Mouse (Mus musculus) cerebellum, postnatal 14 days (tissue): ENCODE data around the gene Mcemp1.
A peak's percentile ranks its signal among the peaks of the same experiment; 100 is the strongest.

ENCODE experiments used
- DNase-seq, 2 experiments: peaks; one replicate each; pipeline ENCODE4 v3.0.0; 2021; ENCODE audit warnings: mixed read lengths in 2 of 2

Gene Mcemp1

GRCm38 (mm10) chr8:3674671-3675070, 9.1 kb downstream of the Mcemp1 start:
- no peak for DNase-seq

- peak; percentile 96 to 98 for DNase-seq
These were observed 10.8 kb downstream of the Mcemp1 start, which contains the start of gene Trappc5 for GRCm38 (mm10) chr8:3676131-3676992. Gene Trappc5 (plus strand): TSS chr8:3676299.

GRCm38 (mm10) chr8:3676993-3677579, 11.5 kb downstream of the Mcemp1 start:
- peak; percentile 33 to 49 for DNase-seq

DNA sequence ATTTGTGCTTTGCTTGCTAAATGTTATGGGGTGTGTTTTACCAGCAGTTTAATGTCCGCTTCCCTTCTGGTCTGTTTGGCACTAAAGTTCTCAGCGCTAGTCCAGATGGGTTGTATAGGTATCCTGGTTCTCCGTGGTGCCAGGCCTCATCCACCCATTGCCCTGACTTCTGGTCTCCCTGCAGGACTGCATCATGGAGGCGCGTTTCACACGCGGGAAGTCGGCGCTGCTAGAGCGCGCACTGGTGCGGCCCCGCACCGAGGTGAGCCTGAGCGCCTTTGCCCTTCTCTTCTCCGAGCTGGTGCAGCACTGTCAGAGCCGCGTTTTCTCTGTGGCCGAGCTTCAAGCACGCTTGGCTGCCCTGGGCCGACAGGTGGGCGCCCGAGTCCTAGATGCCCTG, 13.3 kb downstream of the Mcemp1 start:
- DNase-seq, result no peak

DNA sequence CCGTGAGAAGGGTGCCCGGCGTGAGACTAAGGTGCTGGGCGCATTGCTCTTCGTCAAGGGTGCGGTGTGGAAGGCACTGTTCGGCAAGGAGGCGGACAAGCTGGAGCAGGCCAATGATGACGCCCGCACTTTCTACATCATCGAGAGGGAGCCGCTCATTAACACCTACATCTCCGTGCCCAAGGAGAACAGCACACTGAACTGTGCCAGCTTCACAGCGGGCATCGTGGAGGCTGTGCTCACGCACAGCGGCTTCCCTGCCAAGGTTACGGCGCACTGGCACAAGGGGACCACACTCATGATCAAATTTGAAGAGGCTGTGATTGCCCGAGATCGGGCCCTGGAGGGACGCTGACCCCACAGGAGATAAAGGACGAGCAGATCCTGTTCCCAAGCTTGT, 13.7 kb downstream of the Mcemp1 start:
- DNase-seq, result peak; percentile 62 to 69

GRCm38 (mm10) chr8:3679656-3680055, 14.1 kb downstream of the Mcemp1 start:
- peak; percentile 36 to 40 for DNase-seq

GRCm38 (mm10) chr8:3682435-3682834, 16.9 kb downstream of the Mcemp1 start:
- DNase-seq, result peak; percentile 63 to 68

GRCm38 (mm10) chr8:3683408-3684176, 18.0 kb downstream of the Mcemp1 start:
- peak; percentile 88 to 89 for DNase-seq

DNA sequence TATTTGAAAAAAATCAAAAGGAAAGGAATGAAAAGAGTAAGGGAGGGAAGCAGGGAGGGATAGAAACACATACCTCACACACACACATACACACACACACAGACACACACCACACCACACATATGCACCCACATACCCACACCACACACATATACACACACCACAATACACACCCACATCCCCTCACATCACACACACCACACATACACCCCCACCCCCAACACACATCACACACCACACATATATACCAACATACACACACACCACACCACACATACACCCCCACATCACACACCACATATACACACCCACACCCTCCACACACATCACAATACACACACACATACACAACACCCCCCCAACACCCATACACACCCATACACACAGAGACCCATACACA, 19.0 kb downstream of the Mcemp1 start:
- DNase-seq, result no peak

GRCm38 (mm10) chr8:3685422-3685821, 19.9 kb downstream of the Mcemp1 start:
- no peak for DNase-seq

DNA sequence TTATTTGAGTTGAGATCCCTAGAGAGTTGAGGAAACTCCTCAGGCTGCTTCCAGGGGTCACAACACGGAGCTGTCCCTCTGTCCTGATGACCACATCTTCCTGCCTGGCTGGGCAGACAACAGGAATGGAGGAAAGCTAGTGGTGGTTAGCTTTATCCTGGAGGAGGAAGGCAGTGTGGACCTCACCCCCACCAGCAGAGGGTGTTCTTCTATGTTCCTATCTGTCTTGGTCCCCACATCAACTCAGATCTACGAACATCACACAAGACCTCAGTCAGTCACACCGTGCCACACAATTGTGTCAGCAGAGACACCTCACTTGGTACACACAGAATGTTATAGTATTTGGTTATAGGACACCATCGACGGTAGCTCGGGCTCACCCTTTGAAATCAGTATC, 22.0 kb downstream of the Mcemp1 start:
- DNase-seq, result no peak

GRCm38 (mm10) chr8:3690774-3691173, 25.2 kb downstream of the Mcemp1 start:
- no peak for DNase-seq

DNA sequence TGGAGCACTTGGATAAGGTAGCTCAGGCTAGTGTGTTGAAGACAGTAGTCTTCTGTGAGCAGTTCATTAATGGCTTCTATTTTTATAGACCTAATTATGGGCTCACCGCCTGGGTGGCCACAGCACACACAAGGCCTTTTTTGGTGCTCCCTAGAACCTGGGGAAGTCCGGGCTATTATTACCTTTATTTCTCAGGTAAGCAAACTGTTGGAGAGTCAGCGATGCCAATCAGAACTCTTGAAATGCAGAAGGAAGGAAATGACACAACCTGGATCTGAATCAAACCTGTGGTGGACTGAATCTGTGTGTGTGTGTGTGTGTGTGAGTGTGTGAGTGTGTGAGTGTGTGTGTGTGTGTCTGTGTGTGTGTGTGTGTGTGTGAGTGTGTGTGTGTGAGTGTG, 28.6 kb downstream of the Mcemp1 start, which contains the start of gene Fcer2a:
Fcer2a (minus strand) TSS at position 55 of the 400 bp plus-strand sequence.
- no peak for DNase-seq

DNA sequence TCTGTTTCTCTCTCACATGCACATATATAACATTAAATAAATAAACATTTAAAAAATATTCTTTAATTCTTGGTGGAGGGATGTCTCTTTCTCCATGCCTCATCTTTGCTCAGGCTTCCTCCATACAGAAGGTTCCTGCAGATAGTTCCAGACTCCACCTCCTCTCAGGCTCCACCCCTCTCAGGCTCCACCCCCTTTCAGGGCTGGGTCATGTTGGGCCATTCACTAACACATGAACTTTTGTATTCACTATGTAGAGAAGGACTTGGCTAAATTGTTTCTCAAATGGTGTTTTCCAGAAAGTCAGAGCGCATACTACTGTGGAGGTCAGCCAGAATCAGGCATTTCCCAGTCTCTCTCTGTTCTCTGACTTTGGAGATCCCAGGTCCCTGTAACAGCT, 35.9 kb downstream of the Mcemp1 start:
- no peak for DNase-seq

- peak; percentile 22 to 26 for DNase-seq
These were observed 40.2 kb downstream of the Mcemp1 start for GRCm38 (mm10) chr8:3705711-3706110.

- no peak for DNase-seq
These were observed 42.1 kb downstream of the Mcemp1 start for GRCm38 (mm10) chr8:3707611-3708010.

DNA sequence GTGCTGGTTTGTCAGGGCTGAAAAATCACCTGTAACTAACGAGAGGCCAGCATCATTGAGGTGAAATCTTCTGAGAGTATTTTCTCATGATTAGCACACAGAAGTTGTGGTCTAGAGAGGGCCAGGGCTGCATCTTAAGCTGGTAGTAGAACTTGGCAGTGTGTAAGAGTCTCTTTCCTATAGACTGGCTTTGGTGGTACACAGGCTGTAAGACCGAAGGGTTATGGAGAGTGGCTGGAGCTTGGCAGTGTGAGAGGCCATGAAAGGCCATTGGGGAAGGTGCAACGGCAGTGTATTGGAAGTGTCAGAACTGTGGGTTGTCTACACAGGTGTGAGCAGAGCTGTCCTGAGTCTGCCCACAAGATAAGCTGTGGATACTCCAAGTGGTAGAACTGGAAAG, 44.8 kb downstream of the Mcemp1 start:
- DNase-seq, result no peak

DNA sequence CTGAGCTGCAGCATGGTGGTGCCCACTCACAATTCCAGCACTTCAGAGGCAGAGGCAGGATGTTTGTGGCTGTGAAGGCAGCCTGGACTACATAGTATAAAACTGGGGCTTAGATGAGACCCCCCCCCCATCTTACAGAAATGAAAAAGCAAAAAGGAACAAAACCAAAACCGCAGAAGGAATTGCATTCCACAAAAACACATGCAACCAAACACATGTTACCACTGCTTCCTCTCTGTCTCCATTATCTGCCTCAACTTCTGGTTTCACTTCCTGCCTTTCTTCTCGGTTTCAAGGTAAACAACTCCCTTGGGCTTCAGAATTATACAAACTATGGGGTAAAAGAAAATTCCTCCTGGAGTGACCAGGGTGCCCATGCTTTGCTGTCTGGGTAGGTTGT, 46.1 kb downstream of the Mcemp1 start:
- no peak for DNase-seq

GRCm38 (mm10) chr8:3717321-3717954, 51.9 kb downstream of the Mcemp1 start:
- no peak for DNase-seq

GRCm38 (mm10) chr8:3718559-3718958, 53.0 kb downstream of the Mcemp1 start:
- DNase-seq, result peak; percentile 87 to 89
